Mouse (Mus musculus) limb, embryonic 12.5 days (tissue): ENCODE results near the gene Rslcan18. TPM values are rescaled to one million over a fixed set of nuclear protein-coding genes. Genes with fewer than 3 reads are reported as not detected.

Experiments used
- ATAC-seq: fragments of 200-750 bp; cut with Nextera tagmentation; 2 replicates; pipeline ENCODE4 v1.8.0; 2017; ENCODE audit warnings: low read depth, moderate TSS enrichment; ENCODE audit not compliant: insufficient number of reproducible peaks, insufficient read depth, low FRiP score, low TSS enrichment
- H3K27ac ChIP-seq: fragments of 300-500 bp; sonication (generic); 2 replicates; pipeline ENCODE4 v1.5.1; 2016; ENCODE audit warnings: mild to moderate bottlenecking, moderate library complexity
- H3K27me3 ChIP-seq: fragments of 300-500 bp; sonication (generic); 2 replicates; pipeline ENCODE4 v1.6.1; 2016; ENCODE audit warnings: mild to moderate bottlenecking, moderate library complexity
- H3K36me3 ChIP-seq: fragments of 300-500 bp; sonication (generic); 2 replicates; pipeline ENCODE4 v1.6.1; 2016; ENCODE audit warnings: mild to moderate bottlenecking, moderate library complexity
- H3K4me1 ChIP-seq: fragments of 300-500 bp; sonication (generic); replicated peaks from 2 replicates; pipeline ENCODE4 v1.6.1; 2016
- H3K4me2 ChIP-seq: fragments of 300-500 bp; sonication (generic); 2 replicates; pipeline ENCODE4 v1.6.1; 2016; ENCODE audit warnings: mild to moderate bottlenecking, moderate library complexity
- H3K4me3 ChIP-seq: fragments of 300-500 bp; sonication (generic); replicated peaks from 2 replicates; pipeline ENCODE4 v1.5.1; 2016; ENCODE audit warnings: mild to moderate bottlenecking
- H3K9ac ChIP-seq: fragments of 300-500 bp; sonication (generic); replicated peaks from 2 replicates; pipeline ENCODE4 v1.6.1; 2016; ENCODE audit warnings: mild to moderate bottlenecking, moderate library complexity
- H3K9me3 ChIP-seq: fragments of 300-500 bp; sonication (generic); 2 replicates; pipeline ENCODE4 v1.6.1; 2016; ENCODE audit warnings: mild to moderate bottlenecking, moderate library complexity
- WGBS: fragments of 180-500 bp; shearing (Covaris S2); methylation state at CpG from one replicate; pipeline ENCODE4 v1.1.7; 2016; 5-methylcytosine and 5-hydroxymethylcytosine counted together
- polyA plus RNA-seq: library from polyadenylated mRNA; unstranded; fragments of >200 nt; fragmentation: Nextera tagmentation; extraction: Ambion mirVana; gene quantifications from 2 replicates; pipeline ENCODE4 v1.2.1, GENCODE M21; 2016

The Rslcan18 gene
- polyA plus RNA-seq, 1 experiment from 2014 or later, result 0.29 TPM

DNA sequence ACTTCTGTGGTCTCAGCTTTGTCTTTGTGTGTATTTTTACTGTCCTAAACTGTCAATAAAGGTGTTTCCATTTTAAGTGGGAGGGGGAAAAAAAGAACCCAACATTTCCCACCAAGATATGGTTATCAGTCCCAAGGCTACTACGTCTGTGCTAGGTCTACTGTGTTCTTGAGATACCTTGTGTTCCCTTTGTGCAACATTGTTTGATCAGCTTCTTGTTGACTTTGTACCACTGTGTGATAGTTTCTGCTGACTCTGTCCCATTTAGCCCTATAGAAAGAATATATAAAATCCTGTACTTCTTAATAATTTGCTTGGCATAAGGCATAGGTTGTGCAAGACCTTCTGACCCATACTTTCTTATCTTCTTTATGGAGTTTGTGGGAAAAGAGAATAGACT is 25.9 kb downstream of the Rslcan18 start:
- no peak overlapping the region for H3K4me2 ChIP-seq
- no peaks in the 10 kb centered on the region for H3K4me1 ChIP-seq
- no peak overlapping the region for H3K9ac ChIP-seq
- no peak for ATAC-seq
- no peaks in the 10 kb centered on the region; the same call in 1 of the 2 replicates for H3K36me3 ChIP-seq
- no peaks in the 10 kb centered on the region for H3K27me3 ChIP-seq
- H3K9me3 ChIP-seq, result no peaks in the 10 kb centered on the region
- H3K4me3 ChIP-seq, result no peak overlapping the region
- H3K27ac ChIP-seq, result no peak overlapping the region
- 83% methylated on average over 1 of the region's 1 CpGs for WGBS

DNA sequence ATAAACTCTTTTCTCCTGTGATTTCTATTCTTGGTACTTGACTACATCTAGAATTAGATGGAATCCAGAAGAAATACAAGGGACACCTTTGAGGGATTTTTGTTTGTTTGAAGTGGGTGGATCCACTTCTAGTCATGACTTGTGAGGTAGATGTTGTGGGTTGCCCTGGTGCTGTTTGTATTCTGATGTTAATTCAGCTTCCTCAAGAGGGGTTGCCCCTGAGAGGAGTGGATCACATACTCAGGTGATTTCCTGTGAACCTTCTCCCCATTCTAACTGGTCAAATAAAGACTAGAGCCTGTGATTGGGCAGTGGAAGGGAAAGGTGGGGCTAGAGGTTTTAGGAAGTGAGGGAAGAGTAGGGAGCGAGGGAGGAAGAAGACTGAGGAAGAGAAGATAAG is 34.1 kb downstream of the Rslcan18 start:
- H3K4me2 ChIP-seq, result peak overlapping the region; percentile 70
- peak overlapping the region; percentile 59 for H3K4me3 ChIP-seq
- peak overlapping the region; percentile 94; the same call in 1 of the 2 replicates for H3K27ac ChIP-seq
- H3K4me1 ChIP-seq, result peaks cover 10% of the 10 kb centered on the region; the same call in 1 of the 2 replicates
- ATAC-seq, result no peak
- H3K27me3 ChIP-seq, result no peaks in the 10 kb centered on the region
- H3K36me3 ChIP-seq, result peaks cover 12% of the 10 kb centered on the region
- 67% methylated on average over 1 of the region's 1 CpGs for WGBS
- H3K9me3 ChIP-seq, result 0 out of 2 replicates have a peak, but pooled peaks cover 4% of the 10 kb centered on the region
- H3K9ac ChIP-seq, result peak overlapping the region; percentile 74; the same call in 1 of the 2 replicates

DNA sequence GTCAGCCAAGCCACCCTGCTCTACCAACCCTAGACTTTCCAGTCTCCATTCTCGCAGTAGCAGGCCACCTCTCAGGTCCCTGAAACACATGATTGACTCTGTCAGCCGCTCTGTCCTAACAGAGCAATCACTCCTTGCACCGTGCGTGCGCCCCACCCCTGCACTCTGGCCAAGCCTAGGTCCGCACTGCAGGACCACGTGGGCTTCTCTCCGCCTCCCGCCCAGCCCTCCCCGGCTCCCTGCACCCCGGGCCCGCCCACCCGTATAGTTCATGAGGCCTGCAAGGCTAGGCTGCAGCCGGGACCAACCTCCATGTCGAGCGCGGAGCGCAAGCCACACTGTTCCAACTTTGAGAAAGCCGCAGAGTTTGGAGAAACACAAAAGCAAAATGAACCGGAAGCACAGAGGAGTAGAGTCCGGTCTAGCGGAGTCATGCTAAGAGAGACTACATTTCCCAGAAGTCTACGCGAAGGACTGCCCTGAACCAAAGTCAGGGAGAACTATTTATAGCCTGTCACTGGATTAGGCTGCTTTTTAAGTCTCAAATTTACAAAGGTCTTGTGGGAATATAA is 34.8 kb downstream of the Rslcan18 start:
- Histone ChIP-seq H3K4me2 (peak overlapping the region; percentile 70), H3K27ac (peak overlapping the region; percentile 94), H3K9ac (peak overlapping the region; percentile 74), H3K36me3 (peaks cover 13% of the 10 kb centered on the region), H3K4me3 (peak overlapping the region; percentile 59), H3K27me3 (no peaks in the 10 kb centered on the region), H3K9me3 (peaks cover 9% of the 10 kb centered on the region), H3K4me1 (peaks cover 10% of the 10 kb centered on the region; the same call in 1 of the 2 replicates)
- under 1% methylated on average over 24 of the region's 24 CpGs for WGBS
- peak; percentile 99 for ATAC-seq

DNA sequence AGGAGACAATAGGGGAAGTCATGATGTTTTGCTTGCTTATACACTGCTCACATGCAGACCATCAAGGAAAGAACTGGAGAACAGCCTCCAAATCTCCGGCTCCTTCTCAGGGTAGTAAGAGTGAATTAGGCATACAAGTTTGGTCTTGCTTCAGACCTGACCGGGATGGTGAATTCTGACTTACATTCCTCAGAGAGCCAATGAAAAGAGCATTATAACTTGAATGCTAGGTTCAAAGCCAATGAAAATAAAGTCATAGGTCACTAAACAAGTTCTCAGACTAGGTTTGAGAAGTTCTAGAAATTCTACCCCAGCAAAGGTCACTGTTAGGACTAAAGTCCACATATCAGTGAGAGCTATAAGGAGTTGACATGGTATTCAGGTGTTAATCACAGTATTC is 38.8 kb downstream of the Rslcan18 start:
- ATAC-seq, result no peak
- Histone ChIP-seq H3K4me2 (no peak overlapping the region), H3K4me3 (no peak overlapping the region), H3K27ac (no peak overlapping the region), H3K36me3 (peaks cover 42% of the 10 kb centered on the region), H3K9me3 (peaks cover 24% of the 10 kb centered on the region), H3K9ac (no peak overlapping the region), H3K4me1 (peaks cover 10% of the 10 kb centered on the region; the same call in 1 of the 2 replicates), H3K27me3 (no peaks in the 10 kb centered on the region)
- 91% methylated on average over 2 of the region's 2 CpGs for WGBS

DNA sequence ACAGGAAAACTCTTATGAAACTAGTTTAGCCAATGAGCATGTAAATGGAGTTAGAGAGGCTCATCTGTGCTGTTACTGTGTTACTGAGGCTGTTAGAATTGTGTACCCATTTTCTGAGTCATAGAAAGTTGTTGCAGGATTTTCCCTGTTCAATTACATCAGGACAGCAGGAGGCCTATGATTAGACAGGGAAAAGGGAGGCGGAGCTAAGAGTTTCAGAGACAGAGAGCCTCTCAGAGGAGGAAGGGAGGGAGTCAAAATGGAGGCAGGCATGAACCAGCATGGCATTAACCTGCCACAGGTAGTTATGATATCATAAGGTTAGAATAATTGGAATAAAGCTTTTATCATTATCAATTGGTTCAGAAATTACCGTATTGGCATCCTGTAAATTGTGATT is 43.3 kb downstream of the Rslcan18 start:
- H3K9ac ChIP-seq, result no peak overlapping the region
- H3K4me1 ChIP-seq, result no peaks in the 10 kb centered on the region
- no peak overlapping the region for H3K27ac ChIP-seq
- H3K4me2 ChIP-seq, result no peak overlapping the region
- 93% methylated on average over 2 of the region's 2 CpGs for WGBS
- no peaks in the 10 kb centered on the region for H3K27me3 ChIP-seq
- peaks cover 41% of the 10 kb centered on the region for H3K9me3 ChIP-seq
- H3K36me3 ChIP-seq, result peaks cover 68% of the 10 kb centered on the region
- ATAC-seq, result no peak
- no peak overlapping the region for H3K4me3 ChIP-seq

DNA sequence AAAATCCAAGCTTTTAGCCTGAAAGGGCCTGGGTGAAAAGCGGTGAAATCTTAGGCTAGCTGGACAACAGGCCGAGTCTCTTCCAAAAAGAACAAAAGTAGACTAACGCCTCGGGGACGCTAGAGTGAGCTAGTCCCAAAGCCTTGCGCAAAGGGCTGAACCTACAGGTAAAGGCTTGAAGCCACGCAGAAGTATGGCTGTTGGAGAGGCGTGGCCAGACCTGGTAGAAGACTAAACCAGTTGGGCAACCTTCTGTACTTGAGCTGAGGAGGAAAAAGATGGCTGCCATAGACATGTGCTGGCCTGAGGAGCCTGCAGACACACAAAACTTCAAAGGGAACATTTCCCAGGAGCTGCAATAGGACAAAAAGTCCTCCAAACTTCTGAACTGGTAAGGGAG is 50.7 kb downstream of the Rslcan18 start:
- Histone ChIP-seq H3K4me2 (no peak overlapping the region), H3K9ac (no peak overlapping the region), H3K4me1 (no peaks in the 10 kb centered on the region), H3K27me3 (no peaks in the 10 kb centered on the region), H3K4me3 (no peak overlapping the region), H3K27ac (no peak overlapping the region), H3K36me3 (peaks cover 29% of the 10 kb centered on the region), H3K9me3 (peaks cover 17% of the 10 kb centered on the region)
- ATAC-seq, result no peak
- 83% methylated on average over 8 of the region's 8 CpGs for WGBS

DNA sequence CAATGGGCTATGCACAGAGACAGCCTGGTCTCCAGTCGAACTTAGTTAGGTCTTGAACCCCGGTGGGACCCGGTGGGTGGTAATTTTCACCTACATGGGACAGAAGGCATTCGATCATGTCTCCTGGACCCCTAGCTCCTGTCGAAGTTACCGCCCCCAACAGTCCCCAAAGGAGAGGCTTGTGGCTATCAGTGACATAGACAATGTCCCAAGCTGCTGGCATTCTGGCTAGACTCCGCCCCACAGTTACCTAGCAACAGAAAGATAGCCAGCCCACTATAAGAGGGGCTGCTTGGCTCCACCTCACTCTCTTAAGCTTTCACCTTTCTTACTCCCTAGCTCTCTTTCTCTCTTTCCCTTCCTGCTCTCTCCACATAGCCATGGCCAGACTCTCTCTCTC is 53.6 kb downstream of the Rslcan18 start:
- Histone ChIP-seq H3K9ac (no peak overlapping the region), H3K4me1 (peaks cover 4% of the 10 kb centered on the region), H3K27me3 (no peaks in the 10 kb centered on the region), H3K27ac (no peak overlapping the region), H3K9me3 (peaks cover 9% of the 10 kb centered on the region; the same call in 1 of the 2 replicates), H3K4me2 (no peak overlapping the region), H3K4me3 (no peak overlapping the region), H3K36me3 (peaks cover 6% of the 10 kb centered on the region; the same call in 1 of the 2 replicates)
- no peak for ATAC-seq
- WGBS, result 56% methylated on average over 7 of the region's 7 CpGs

DNA sequence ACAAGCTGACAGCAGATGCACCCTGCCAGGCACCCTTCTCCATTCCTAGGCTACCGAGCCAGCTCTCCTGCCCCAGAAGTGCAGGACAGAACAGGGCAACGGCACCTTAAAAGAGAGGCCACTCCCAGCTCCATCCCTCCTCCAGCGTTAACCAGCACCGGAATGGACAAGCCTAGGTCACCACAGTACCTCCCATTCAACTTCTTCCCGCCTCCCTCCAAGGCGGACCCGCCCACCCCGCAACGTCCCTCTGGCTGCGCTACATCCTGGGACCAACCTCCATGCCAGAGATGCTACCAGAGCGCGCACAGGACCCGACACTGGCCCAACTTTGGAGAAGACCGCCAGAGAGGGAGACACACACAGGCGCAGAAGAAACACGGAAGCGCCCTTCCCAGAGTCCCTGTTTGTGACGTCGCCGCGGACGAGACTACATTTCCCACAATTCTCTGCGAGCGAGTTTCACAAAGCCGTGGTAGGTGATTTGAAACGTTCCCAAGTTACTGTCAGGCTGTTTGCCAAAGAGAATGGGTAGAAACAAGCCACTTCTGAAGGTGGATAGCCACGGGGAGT is 55.2 kb downstream of the Rslcan18 start, which contains the start of gene Zfp712:
Zfp712 (minus strand) TSS at position 385 of the 573 bp plus-strand sequence.
- Histone ChIP-seq H3K4me2 (peak within 1 kb of the TSS; percentile 75), H3K4me1 (peaks cover 4% of the 10 kb centered on the region)
- ATAC-seq, result peak; percentile 98

DNA sequence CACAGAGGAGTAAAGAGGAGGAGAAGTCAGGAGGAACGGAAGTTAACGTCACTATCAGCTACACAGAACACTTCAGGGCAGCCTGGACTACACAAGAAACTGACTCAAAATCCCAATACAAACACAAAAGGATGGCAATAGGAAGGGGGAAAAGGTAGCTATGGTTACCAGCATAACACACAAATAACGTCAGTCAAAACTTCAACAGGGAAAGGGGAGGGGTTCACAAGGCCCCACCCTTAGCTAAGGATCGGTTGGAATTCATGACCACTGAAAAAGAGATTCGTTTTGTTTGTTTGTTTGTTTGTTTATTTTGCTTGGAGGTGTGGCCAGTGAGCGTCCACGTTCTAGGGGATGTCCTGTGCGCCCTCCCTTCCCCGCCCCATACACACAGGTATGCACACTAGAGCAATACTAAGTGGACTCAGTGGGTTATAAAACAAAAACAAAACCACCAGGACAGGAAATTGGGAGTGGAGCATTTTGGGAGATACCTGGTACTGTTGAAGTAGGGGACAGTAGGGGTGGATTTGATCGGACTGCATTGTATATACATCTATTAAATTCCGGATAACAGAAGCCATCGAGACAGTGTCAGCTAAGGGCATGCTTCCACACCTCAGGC is 55.8 kb downstream of the Rslcan18 start:
- H3K4me3 ChIP-seq, result peak overlapping the region; percentile 70
- ATAC-seq, result peak; percentile 71
- peaks cover 4% of the 10 kb centered on the region; the same call in 1 of the 2 replicates for H3K9me3 ChIP-seq
- H3K4me1 ChIP-seq, result peaks cover 4% of the 10 kb centered on the region
- 6% methylated on average over 12 of the region's 12 CpGs for WGBS
- H3K4me2 ChIP-seq, result peak overlapping the region; percentile 75
- no peaks in the 10 kb centered on the region for H3K36me3 ChIP-seq
- H3K9ac ChIP-seq, result peak overlapping the region; percentile 65
- H3K27me3 ChIP-seq, result no peaks in the 10 kb centered on the region
- H3K27ac ChIP-seq, result peak overlapping the region; percentile 91

More for the DNA sequence above, 55.2 kb downstream of the Rslcan18 start, which contains the start of gene Zfp712:
- Histone ChIP-seq H3K27ac (peak within 1 kb of the TSS; percentile 91), H3K9ac (peak within 1 kb of the TSS; percentile 65), H3K9me3 (peaks cover 4% of the 10 kb centered on the region; the same call in 1 of the 2 replicates), H3K4me3 (peak within 1 kb of the TSS; percentile 70), H3K27me3 (no peaks in the 10 kb centered on the region), H3K36me3 (no peaks in the 10 kb centered on the region)
- under 1% methylated on average over 27 of the region's 27 CpGs for WGBS
